Mouse (Mus musculus): Measurements from ENCODE around the gene Cdc37.

Gene Cdc37

DNA sequence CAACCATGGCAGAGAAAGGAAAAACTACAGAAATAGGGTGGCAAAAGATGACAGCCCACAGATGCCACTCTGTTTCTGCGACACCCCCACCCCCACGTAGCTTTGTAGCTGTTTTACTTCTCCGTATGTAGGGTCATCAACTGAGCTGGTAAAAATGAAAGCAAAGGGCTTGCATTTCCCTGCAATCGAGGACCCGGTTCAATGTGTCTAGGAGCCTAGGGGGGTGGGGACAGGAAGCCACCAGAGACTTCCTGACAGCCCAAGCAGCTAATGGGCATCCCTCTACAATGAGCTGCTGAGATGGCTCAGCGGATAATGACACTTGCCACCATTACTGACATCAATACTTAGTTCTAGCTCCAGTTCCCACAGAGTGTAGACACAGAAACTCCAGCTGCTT is 13.4 kb downstream of the Cdc37 start:
- in situ Hi-C loops (cut with MboI; ENCODE audit: low sequenced_read_pairs): no loop called here

DNA sequence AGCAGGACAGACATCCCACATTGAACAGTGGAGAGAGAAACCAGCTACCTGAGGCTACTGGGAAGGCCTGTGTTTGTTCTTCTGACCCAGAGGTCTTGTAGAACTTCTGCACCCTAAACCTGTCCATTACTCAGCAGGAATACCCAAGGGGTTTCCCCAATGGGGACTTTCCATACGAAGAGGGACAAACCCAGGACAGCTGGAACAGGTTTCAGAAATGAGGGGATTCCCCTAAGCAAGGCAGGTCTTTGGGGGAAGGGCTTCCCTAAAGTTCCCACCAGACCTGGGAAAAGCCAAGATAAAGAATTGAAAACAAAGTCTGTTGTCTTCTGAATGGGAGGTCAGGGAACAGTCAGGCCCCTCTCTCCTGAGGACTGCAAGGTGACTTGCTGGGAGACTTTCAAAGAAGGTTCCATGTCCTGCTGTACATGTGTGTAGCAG is 13.8 kb downstream of the Cdc37 start:
- in situ Hi-C loops (cut with MboI; ENCODE audit: low sequenced_read_pairs): no loop called here

DNA sequence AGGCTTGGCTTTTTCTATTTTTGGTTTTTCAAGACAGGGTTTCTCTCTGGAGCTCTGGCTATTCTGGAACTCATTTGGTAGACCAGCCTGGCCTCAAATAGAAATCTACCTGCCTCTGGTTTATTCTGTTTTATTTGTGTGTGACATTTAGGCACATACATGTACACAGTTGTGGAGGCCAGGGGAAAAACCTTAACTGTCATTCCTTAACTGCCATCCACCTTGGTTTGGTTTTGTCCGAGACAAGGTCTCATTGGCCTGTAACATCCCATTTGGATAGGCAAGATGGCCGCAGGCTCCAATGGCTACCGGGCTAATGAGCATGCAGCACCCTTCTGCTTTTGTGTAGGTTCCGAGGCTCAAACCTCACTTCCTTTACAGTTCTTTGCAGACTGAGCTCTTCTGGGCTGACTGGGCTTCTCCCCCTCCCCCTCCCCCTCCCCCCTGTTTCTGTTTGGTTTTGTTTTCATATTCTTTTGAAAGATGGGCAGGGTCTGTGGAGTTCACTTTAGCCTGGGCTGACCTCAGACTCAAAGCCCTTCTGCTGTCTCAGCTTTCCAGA is 14.4 kb downstream of the Cdc37 start:
- in situ Hi-C loops (cut with MboI; ENCODE audit: low sequenced_read_pairs): no loop called here

DNA sequence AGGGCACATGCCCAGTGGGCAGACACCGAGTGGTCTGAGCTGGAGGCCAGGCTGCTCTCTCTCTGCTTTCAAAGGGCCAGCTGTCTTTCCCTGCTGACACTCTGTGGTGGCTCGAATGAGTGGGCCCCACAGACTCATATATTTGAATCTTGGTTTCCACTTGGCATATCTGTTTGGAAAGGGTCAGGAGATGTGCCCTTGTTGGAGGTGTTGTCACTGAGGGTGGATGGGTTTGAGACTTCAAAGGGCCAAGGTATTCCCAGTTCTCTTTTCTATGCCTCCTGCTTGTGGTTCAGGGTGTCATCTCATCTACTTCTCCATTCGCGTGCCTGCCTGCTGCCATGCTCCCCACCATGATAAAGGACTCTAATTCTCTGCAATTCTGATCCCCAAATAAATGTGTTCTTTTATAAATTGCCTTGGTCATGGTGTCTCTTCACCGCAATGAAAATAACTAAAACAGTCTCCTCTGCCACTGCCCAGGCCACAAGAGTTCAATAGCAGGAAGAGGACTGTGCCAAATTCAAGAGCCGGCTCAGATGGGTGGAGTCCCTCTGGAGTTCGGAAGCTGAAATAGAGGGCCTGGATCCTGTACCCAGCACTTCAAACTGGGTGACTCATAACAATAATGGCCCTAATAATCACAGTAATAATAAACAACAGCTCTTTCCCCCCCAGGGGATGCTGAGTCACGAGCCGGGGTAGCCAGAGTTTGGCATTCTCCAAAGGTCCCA is 15.0 kb downstream of the Cdc37 start:
- in situ Hi-C loops (cut with MboI; ENCODE audit: low sequenced_read_pairs): no loop called here

DNA sequence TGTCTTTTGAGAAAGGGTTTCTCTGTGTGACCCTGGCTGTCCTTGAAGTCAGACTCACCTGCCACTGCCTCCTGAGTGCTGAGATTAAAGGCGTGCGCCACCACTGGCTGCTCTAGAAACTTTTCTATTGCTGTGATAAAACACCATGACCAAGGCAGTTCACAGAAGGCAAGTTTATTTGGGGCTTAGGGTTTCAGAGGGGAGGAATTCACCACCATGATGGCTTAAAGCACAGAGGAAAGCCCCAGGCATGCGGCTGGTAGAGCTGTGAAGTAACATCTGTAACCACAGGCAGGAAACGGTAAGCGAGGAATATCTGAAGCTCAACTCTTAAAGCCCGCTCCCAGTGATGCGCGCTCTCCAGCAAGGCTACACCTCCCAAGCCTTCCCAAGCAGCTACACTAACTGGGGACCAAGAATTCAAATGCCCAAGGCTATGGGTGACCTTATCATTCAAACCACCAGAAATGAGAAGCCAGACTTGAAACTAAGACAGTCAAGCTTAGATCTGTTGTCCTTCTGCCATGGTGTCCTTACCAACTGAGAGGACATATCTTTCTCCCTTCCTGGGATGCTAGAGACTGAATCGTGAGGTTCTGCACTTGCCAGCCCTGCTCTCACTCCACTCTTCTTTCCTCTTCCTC is 16.6 kb downstream of the Cdc37 start:
- in situ Hi-C loops (cut with MboI; ENCODE audit: low sequenced_read_pairs): no loop called here

DNA sequence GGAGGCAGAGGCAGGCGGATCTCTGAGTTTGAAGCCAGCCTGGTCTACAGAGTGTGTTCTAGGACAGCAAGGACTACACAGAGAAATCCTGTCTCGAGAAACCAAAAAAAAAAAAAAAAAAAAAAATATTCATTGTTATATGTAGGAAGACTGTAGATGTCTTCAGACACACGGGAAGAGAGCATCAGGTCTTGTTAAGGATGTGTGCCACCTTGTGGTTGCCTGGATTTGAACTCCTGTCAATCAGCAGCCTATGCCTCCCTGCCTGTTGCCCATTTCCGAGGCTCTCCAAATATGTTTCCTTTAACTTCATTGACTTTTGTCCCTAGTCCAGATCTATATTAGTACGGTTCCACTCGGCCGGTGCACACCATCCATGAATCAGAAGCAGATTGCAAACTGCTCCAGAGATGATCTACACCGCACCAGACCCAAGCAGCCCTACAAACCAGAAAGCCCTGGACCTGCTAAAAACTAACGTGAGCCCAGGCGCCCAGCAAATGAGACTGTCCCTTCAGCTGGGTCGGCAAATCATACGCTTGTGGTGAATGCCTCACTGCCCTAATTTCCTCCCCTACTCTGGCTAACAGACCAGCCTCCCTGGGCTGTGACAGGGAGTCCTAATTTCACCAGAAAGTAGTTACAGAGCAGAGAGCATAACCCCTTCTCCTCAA is 17.5 kb downstream of the Cdc37 start:
- in situ Hi-C loops (cut with MboI; ENCODE audit: low sequenced_read_pairs): no loop called here

DNA sequence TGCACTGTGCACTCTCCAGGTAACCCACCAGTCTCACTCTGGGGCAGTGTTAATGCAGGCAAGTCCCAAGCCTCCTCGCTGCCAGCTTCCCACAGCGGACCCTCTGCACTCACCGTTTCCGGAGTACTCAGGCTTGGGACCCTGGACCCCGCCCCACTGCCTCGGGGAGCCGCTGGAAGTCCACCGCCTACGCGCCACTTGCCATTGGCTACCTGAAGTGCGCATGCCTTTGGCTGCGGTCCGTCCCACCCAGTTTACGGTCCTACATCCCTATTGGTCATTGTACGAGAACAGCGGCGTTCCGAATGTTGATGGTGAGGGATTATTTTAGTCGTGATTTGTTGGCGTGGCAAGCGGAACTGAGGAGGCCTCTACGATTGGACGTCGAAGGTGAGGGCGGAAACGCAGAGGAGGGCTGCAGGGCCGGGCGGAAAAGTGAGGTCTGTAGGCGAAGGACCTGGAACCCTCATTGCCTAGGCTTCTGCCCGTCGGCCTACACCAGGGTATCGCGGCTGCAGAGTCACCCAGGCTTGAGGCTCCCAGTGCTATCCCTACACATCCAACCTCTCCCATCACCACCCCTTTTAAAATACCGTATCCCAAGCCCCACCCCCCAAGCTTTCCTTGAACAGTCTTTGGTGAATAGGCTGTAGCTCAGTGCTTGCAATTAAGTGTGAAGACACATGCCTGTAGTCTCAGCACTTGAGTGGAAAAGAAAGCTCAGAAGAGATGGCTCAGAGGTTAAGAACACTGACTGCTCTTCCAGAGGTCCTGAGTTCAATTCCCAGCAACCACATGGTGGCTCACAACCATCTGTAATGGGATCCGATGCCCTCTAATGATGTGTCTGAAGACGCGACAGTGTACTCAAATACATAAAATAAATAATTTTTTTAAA is 18.5 kb downstream of the Cdc37 start, which contains the start of gene Tyk2:
TSS of gene Tyk2 (minus strand) at position 185 of the 898 bp plus-strand sequence.
- in situ Hi-C loops (cut with MboI; ENCODE audit: low sequenced_read_pairs): no loop called here

DNA sequence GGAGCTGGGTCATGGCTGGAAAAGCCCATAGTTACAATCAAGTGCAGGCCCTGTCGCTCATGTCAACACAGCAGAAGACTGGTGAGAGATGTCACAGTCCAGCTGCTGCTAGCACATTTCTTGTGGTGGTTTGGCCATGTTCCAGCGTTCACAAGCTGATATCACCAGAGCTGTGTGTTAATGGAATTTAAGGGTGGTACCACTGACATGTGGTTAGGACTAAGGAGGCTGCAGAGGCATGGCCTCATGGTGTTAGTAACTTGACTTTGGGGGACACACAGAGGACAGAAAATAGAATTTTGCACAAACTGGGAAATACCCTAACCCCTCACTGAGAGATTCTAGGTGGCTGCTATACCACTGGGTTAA is 23.5 kb downstream of the Cdc37 start:
- in situ Hi-C loops (cut with MboI; ENCODE audit: low sequenced_read_pairs): no loop called here

DNA sequence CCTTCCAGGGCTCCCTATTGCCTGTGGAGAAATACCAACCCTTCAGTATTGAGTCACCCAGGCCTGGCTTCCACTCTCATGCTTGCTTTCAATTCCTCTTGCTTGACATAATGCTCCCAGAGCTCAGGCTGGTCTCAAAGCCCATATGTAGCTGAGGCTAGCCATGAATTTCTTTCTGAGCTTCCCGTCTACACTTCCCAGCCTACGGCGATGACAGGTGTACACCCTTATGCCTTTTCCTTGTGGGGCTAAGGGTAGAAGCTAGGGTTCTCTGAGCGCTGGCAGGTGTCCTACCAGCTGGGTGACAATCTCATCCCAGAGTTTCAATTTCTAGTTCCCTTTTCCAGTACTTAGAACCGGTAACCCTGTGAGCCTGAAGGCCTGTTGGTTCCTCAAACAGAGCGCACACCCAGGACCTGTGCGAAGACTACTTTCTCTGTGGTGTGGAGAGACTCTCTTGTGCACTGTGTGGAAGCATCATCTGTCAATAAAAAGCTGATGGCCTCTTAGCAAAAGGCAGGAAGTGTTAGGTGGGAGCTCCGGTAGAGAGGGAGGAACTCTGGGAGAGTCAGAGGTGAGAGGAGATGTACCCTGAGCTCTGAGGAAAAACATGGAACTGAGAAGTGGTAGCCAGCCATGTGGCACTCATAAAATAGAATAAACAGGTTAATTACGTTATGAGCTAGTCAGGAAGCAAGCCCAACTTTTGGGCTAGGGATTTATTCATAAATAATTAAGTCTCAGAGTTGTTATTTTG is 24.1 kb downstream of the Cdc37 start:
- in situ Hi-C loops (cut with MboI; ENCODE audit: low sequenced_read_pairs): no loop called here

DNA sequence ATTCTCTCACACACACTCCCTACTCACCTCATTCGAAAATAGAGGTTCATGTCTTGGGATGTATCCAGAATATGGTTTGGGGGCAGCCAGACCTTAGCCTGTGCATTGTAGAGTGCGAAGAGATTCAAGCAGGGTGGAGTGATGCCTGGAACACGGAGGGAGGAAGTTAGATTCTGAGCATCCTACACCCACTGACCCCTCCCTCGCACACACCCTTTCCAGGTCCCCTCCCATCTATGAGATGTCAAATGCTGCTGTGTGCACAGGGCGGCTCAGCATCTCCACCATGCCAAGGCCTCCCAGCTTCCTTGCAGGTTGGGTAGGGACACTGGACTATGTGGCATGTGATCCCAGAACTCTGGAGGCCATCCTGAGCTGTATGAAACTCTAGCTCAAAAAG is 24.9 kb downstream of the Cdc37 start:
- in situ Hi-C loops (cut with MboI; ENCODE audit: low sequenced_read_pairs): no loop called here

DNA sequence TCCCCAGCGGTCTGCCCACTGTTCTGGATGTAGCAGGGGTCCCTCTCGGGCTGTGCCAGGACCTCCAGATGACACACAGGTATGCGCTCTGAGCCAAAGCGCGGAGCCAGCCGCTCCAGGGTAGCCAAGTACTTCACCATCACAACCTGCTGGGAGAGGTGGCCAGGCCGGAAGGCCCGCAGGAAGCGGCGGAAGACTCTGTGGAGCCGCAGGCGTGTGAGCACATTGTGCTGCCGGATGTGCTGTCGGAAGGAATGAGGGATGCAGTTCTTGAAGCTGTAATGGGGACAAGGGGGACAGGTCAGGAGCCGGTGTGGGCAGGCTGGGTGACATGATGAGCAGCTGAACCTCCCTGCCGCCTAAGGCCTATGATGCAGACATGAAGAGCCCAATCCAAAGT is 28.3 kb downstream of the Cdc37 start:
- in situ Hi-C loops (cut with MboI; ENCODE audit: low sequenced_read_pairs): no loop called here

DNA sequence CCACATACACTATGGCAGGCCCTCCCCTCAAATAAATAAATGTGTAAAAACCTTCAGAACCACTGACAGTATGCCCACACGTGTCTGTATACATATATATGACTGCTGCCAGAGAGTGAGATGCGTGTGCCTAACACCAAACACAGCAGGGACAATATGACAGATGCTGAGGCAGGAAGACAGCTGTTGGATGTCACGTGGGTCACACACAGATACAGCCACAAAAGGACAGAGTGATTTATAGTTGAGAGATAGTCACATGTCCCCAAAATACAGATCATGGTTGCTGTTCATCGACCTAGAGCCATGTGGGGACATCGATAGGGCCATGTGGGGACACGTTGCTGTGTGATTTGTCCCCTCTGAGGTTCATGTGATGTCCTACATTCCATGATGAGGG is 32.7 kb downstream of the Cdc37 start:
- in situ Hi-C loops (cut with MboI; ENCODE audit: low sequenced_read_pairs): no loop called here

DNA sequence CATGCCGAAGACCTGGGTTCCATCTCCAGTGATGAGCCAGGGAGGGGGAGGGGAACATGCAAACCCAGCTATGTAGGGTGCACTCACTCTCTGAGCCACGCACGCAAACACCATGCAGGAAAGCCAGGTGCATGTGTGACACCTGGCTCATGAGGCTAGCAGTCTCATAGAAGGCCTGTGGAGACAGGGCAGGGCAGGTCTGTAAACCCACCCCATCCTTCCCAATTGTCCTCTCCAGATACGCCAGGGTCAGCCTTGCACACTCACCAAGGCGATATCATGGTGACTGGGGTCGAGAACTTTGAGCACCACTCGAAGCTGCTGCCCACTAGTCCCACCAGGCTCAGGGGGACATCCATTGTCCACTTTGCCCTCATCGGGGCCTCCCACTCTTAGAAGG is 34.7 kb downstream of the Cdc37 start:
- in situ Hi-C loops (cut with MboI; ENCODE audit: low sequenced_read_pairs): no loop called here

DNA sequence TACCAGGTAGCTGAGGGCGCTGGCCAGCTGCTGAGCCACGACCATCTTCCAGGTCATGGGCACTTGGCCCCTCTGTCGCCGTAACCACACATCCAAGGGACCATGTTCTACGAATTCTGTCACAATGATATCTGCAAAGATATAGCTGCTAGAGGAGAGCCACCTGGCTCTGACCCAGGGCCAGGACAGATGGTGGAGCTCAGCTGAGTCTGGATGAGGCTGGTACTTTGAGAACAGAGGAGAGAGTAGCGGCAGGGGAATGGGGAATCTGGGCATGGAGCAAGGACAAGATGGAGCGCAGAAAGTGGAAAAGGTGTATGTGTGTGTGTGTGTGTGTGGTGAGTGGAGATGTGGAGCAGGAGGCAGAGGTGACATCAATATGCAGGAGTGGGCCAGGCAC is 35.6 kb downstream of the Cdc37 start:
- in situ Hi-C loops (cut with MboI; ENCODE audit: low sequenced_read_pairs): no loop called here

DNA sequence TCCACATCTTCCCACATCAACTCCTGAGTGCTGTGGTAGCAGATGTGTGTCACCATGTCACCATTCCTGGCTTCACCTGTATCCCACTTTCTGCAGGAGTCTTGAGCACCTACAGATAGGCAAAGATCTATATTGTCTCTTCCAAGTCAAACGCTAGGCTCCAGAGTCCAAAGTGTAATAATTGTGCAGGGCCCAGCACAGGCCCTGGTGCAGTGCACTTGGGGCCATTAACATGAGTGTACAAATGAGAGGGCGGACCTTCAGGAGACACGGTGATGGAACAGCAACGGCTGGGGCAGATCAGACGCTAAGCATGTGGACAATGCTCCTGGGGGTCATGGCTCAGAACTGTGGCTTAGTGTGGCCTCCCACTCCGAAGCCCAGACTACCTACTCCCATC is 36.0 kb downstream of the Cdc37 start:
- in situ Hi-C loops (cut with MboI; ENCODE audit: low sequenced_read_pairs): no loop called here

DNA sequence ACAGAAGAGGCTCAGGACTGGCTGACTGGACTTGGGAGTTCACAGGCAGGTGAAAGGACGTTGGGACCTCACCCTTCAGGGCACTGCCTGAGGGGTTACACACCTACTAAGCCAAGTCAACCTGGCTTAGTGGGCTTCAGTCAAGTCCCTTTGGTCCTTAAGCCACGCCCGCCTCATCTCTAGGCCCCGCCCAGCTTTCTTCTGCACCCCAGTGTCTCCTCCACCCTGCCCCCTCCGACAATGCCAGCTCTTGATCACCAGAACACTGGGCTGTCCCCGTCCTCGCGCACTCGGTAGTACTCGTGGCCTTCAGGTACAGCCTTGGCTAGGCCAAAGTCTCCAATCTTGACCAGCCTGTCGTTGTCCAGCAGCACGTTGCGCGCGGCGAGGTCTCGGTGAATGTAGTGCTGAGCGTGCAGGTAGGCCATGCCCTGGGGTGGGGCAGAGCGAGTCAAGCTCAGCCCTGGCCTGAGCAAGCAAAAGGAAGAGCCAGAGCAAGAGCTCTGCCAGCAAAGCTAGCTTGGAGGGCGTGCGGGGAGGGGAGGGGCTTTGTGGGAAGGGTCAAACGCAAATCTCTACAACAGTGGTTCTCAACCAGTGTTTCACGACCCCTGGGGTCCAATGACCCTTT is 42.1 kb downstream of the Cdc37 start:
- in situ Hi-C loops (cut with MboI; ENCODE audit: low sequenced_read_pairs): no loop called here

DNA sequence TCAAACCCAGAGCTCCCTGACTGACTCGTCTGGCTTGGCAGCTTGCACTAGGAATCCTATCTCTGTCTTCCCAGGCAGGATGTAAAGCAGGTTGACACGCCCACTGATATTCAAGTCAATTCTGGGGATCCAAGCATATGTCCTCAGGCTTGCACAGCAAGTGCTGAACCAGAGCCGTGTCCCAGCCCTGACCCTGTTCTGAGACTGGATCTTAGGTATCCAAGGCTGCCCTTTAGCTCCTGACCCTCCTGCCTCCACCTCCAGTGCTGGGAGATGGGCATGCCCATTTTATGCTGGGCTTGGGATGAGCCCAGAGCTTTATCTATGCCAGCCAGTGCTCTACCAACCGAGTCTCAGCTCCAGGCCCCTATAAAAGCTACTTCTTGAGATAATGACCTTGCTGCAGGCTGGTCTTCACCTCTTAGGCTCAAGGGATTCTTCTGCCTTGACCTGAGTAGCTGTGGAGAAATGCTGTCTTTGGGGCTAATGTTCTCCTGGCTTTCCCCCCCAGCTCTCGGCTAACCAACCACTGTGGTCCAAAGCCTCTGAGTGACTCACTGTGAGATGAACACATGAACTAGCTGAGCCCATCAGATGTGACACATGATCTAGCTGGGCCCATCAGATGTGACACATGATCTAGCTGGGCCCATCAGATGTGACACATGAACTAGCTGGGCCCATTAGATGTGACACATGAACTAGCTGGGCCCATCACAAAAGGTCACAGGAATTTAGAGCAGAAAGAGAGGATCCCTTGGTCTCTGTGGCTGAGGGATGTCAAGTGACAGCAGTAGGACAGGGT is 43.8 kb downstream of the Cdc37 start:
- in situ Hi-C loops (cut with MboI; ENCODE audit: low sequenced_read_pairs): no loop called here

DNA sequence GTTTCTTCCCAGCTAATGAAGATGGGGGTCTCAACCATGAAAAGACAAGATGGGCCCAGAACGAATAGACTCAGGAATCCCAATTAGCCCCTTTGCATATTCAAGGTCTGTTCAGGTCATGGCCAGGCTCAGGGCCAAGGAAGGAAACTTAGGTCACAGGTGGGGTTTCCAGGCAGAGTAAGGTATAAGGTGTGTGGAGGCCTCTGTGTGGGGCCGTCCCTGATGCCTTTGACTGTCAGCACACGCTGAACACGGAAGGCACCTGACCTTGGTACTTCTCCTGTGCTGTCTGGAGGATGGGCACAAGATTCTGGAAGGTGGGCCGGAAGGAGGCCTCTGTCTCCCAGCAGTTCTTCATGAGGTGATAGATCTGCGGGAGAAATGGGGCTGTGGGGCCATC is 45.0 kb downstream of the Cdc37 start:
- in situ Hi-C loops (cut with MboI; ENCODE audit: low sequenced_read_pairs): no loop called here

DNA sequence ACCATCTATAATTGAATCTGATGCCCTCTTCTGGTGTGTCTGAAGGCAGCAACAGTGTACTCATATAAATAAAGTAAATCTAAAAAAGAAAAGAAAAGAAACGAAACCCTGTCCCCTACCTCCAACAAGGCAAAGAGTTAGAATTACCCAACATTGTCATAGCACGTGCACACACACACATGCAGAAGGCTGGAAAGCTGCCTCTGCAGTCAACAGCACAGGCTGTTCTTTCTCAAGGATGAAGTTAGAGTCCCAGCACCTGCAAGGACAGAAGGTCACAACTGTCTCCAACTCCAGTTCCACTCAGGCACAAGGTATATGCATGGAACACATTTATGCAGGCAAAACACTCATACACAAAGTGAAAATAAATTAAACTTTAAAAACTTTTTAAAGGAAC is 47.7 kb downstream of the Cdc37 start:
- in situ Hi-C loops (cut with MboI; ENCODE audit: low sequenced_read_pairs): no loop called here
